Mouse (Mus musculus) skeletal muscle tissue, adult 2 months (tissue): ENCODE results near the gene Tusc2.

Experiments
- DNase-seq: peaks from one replicate; pipeline ENCODE4 v3.0.0-alpha.2; 2012; ENCODE audit warnings: low read depth, low spot score

Gene Tusc2

DNA sequence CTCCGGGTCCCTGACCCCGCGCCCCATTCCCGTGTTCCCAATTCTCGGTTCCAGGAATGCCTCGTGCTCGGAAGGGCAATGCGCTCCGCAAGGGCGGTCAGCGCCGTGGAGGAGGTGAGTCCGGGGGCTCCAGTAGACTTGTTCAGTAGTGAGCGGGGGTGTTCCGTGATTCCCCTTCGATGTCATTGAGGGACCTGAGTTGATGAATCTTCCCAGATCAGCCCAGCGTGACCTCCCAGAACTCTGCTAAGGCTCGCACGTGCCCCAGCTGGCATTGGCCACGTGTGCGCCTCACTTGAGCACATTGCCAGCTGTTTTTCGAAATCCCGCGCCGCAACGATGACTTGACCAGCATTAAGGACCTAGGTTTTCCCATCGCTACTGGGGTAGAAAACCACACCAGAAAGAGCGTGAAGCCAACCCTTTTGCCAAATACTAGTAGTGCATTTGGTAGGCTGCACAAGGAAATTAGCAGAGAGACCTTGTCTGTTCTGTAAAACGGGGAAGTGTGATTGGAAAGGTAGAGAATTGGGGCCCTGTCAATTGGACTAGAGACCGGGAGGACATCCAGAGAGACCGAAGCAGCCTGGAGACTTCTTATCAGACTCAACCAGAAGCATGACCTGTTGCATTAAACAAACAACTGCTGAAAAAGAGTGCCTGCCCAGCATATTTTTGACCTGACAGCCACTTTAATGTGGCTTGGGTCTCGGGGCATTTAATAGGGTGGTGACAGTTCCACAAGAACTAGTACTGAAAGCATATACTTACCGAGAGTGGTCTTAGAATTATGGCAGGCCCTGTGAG is 25.0 kb downstream of the Tusc2 start:
- peak; percentile 65 for DNase-seq

- DNase-seq: peak; percentile 82
Measured at GRCm38 (mm10) chr9:107590058-107590772, 27.2 kb downstream of the Tusc2 start.

DNA sequence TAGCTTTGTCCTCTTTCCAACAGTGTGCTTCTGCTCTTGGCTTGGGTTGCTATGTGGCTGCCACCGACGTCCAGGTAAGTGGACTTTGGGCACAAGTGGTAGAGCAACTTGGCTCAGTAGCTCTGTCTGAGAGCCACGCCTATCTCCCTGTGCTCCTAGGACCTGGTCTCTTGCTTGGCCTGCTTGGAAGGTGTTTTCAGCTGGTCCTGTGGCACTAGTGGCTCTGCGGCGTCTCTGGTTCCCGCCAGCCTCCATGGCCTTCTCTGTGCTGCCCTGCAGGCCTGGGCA is 27.7 kb downstream of the Tusc2 start:
- no peak for DNase-seq

GRCm38 (mm10) chr9:107593101-107593976 is 30.3 kb downstream of the Tusc2 start:
- DNase-seq: peak; percentile 83

DNA sequence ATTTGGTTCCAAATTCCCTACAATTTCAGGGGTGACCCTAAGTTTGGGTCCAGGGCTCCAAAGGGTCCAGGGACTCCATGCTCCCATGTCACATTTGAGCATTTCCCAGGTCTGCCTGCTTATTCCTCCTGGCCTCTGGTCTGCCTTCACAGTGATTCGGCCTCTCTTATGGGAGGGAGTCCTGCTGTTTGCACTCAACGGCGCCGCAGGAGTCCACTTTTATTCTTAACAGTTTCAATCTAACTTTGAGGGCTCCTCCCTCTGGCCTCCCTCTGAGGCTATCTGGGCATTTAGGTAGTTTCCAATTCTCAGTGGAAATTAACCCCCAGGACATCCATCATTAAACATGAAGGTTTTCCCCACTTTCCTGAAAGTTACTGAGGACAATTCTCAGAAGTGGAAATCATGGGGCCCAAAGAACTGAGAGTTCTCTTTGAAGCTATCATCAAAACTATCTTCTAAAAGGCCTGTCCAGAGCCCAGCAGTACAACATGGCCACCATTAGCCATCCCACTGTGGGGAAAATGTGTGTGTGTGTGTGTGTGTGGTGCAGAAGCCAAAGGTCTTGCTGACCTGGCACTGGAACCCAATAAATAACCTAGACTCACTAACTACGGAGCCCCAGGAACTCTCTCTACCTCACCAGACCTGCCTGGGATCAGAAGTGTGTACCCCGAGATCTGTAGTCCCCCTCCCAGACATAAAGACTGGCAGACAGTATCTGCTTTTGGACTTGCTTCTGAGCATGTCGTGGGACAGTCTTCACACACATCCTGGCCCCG is 31.4 kb downstream of the Tusc2 start:
- no peak for DNase-seq

DNA sequence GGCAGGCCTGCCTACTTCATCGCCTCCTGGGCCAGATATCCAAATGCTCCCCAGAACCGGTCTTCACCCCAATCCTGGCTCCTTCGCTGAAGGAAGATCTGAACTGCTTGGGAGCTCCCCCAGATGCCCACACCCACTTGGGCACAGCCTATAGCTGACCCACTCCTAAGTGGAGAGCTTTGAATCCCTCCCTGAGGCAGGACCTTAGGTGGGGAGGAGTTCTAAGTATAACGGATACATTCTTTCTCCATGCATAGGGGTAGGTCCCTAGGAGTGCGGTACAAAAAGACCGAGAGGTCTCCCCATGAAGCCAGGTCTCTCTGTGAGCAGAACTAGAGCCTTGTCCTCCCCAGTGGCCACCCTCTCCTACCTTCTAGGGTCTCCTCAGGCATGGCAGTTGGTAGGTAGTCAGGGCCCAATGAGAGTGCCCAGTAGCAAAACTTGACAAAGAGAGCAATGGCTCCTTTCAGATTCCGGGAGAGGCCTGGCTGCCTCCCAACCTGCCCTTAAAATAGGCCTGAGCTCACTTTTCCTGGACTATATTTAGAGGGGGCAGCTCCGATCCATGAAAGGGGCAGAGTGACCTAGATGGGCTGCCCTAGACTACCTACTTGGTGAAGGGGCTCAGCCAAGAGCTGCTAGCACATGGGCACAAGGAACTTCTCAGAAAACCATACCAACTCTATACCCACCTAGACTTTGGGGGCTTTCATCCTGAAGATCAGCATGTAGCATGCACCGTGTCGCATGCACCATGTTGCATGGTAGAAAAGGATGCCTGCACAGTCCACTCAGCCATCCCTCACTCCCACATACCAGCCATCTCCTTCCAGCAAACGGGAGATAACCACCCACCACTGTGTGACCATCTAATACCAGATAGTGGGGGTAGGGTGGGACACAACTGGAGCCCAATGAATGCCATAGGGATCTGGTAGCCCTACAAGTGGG is 33.8 kb downstream of the Tusc2 start:
- peak; percentile 84 for DNase-seq

DNA sequence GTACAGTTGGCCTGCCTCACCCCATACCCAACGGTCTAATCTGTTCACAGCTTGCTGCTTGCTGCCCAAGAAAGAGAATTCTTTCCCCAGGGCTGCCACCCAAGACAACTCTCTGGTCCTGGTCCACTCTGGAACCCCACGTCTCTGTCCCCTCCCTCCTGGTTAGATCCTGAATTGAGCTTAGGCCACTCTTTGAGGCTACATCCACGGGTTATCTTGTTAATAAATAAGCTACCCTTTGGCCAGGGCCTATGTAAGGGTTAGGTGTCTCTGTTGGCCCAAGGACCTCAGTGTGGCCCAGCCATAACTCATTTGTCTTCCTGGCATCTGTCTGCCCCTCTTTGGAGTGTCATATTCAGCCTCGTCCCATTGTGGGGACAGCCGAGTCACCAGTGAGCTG is 35.3 kb downstream of the Tusc2 start:
- no peak for DNase-seq

GRCm38 (mm10) chr9:107599433-107599832 is 36.4 kb downstream of the Tusc2 start:
- DNase-seq: no peak

DNA sequence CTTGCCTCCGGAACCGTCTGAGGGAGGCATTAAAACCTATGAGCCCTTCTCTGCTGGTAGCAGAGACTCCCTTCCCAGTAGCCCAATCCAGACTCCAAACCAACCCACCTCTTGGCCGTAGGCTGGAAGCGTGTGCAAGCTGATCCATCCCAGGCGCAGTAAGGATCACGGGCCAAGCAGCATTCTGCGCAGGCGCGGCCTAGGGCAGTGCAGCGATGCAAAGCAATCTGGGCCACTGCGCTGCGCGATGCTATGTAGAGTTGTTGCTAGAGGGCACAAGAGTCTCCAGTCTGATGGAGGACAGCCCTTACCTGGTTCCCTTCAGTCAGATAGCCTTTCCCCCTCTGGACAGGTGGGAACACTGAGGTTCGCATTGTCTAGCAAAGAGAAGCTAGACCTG is 36.8 kb downstream of the Tusc2 start:
- DNase-seq: no peak

GRCm38 (mm10) chr9:107600745-107601144 is 37.7 kb downstream of the Tusc2 start:
- DNase-seq: no peak

- no peak for DNase-seq
Measured at GRCm38 (mm10) chr9:107601275-107601674, 38.2 kb downstream of the Tusc2 start.

DNA sequence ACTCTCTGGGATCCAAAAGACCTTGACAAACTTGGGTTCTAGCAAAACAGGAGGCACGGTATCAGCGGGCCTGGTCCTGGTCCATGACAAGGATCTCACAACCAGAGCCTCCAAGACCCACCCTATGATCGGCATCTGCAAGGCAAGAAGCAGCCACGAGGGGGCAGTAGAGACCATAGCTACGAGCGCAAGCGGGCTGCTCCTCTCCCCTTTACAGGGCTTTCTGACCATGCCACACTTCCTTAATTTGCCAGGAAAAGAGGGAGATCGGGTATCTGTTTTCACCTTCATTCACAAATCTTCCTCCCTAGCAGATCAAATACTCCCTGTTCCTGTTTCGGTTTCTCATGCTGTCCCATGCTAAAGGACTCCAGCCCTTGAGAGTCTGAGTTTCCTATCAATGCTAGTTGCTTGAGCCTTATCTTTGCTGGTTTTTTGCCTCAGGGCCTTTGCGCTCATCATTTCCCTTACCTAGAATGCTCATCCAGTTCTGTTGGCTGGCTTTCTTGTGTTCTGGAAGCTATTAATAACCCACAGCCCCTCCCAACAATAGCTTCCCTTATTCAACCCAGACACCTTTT is 39.1 kb downstream of the Tusc2 start:
- DNase-seq: peak; percentile 91

GRCm38 (mm10) chr9:107603251-107603650 is 40.2 kb downstream of the Tusc2 start:
- no peak for DNase-seq

- no peak for DNase-seq
Measured at GRCm38 (mm10) chr9:107605041-107605661, 42.1 kb downstream of the Tusc2 start.

- no peak for DNase-seq
Measured at GRCm38 (mm10) chr9:107606591-107606990, 43.5 kb downstream of the Tusc2 start.

DNA sequence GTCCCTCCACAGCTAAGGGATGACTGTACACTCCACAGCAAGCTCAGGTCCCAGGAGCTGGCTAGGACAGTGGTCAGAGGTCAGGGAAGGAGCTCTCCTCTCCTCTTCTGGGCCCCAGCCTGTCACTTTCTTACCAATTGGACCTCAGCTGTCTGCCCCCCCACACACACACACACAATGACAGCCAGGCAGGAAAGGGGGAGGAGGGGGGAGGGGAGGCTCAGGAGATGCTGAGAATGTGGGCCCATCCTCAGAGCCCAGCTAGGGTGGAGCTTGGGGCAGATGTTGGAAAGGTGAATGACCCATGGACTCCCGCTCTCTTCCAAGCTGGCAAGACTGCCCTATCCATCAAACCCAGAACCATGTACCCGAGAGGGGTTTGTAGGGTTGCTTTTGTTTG is 44.0 kb downstream of the Tusc2 start:
- no peak for DNase-seq

DNA sequence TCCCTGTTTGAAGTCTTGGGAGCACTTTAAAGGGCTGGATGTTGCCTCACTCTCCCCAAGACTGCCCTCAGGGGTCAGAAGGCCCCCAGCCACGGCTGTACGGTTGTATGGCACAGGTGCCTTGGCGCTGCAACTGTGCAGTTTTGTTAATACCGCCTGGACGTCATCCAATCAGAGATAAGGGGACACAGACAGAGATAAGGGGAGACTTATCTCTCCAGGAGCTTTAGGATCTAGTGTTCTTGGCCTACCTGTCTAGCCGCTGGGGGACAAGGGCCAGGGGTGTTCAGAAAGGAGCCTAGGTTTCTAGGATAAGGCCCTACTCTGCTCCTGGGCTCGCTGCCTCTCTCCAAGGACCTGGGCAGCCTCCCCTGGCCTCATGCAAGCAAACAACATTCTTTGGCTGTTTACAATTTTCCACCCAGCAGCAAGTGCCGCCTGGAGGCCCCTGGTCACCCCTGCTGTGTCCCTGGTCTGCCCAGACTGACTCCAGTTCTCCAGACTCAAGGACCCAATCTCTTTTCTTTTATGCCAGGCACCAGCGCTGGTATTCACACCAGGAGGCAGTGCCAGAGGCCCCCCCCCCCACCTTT is 44.7 kb downstream of the Tusc2 start:
- DNase-seq: no peak

GRCm38 (mm10) chr9:107608741-107609432 is 45.8 kb downstream of the Tusc2 start, which contains the start of gene Sema3b:
Sema3b (minus strand) TSS chr9:107609229.
- peak; percentile 68 for DNase-seq
